Mouse (Mus musculus) liver (tissue): ENCODE results near the gene Gimap8.
"Not testable (repeated sequence)": the region's sequence is repeated elsewhere in the genome, so short reads cannot be mapped to it uniquely, and the experiment has no call there.

ENCODE experiments used
- DNase-seq: peaks from one replicate; pipeline ENCODE4 v3.0.0-alpha.2; 2020; ENCODE audit warnings: mixed read lengths

The Gimap8 gene

DNA sequence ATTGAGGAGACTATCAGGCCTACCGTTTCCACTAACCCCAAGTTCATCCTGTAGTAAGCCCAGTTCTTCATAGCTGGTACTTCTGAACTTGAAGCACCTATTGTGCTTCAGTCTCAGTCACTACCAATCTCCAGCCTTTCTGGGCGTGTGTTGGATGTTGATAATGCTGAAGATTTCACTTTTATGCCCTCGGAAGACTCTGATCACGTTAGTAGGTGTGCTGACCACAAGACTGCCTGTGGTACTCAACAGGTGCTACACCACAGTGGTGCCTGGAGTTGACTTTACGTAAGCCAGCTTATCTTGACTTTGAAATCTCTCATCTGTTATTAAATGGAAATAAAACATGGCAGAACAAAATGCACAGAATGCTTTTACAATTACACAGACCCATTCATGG is 33.4 kb downstream of the Gimap8 start:
- DNase-seq, result no peak

DNA sequence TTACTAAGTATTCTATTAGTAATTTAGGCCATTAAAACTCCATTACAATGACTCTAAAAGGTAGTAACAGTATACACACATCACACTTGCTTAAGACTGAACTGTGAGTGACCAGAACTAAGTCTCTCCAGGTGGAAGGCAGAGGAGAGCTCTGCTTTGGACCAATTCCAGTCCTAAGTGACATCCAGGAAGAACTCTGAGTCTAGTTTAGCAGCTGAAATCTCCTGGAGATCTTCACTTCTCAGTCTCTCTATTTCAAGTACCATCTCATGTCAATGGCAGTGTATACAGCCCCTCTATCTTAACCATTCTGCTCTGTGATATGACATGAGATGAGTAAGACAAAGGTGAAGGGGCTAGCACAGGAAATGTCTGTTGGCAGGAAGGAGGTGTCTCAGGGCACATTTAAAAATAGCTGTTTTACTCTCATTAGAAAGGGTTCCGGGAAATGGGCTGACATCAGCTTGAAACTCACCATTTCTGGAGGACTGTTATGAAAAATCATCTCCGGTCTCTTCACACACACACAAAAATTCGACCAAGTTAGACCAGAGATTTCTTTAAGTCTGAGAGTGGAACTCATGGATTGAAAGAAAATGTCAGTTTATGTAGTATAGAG is 34.5 kb downstream of the Gimap8 start:
- DNase-seq, result no peak

DNA sequence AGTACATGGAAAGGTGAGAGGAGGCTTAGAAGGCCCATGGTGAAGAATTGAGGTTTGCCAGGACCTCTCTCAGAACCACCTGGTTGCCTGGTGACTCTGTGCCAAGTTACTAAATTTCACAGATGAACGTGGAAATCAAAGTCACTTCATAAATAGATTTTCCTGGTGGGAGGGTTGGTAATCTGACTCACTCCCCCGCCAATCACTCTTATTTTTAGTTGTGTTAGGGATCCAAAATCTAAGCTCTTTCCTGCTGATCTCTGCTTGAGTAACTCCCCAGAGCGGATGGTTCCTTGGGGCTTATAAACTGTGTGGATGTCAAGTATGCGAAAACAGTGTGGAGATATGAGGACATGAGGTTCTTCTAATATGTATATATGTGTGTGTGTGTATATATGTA is 35.2 kb downstream of the Gimap8 start:
- DNase-seq, result no peak

DNA sequence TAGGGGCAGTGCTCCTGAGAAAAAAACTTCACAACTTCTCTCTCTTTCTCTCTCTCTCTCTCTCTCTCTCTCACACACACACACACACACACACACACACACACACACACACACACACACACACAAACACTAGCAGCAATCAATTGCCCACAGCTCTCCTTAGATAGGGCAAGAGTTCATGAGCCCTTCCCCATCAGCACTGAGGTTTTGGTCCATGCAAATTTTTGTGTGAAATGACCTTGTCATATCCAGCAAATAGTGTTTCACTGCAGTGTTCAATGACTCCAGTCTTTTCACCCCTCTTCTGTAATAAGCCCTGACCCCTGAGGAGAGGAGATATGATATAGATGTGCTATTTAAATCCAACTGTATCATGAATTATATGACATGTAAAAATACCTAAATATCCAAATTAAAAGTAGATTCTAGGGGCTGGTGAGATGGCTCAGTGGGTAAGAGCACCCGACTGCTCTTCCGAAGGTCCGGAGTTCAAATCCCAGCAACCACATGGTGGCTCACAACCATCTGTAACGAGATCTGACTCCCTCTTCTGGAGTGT is 36.3 kb downstream of the Gimap8 start:
- not testable (repeated sequence) for DNase-seq

DNA sequence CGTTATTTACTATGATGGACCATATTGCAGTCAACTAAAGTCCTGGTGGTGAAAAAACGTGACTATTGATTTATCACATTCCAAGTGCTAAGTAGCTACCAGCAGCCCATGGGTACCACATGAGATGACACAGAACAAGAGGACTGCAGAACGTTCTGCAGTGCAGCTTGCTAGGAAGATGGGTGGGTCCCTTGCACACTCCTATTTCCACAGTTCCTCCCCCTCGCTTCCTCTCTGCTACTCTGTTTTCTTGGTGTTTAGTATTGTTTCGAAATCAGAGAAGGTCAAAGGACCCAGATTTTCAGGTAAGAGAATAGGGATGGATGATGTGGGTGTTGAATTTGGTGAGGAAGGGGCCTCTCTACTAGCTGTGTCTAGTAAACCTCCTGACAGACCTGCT is 37.3 kb downstream of the Gimap8 start, which contains the start of gene Gimap4:
Gene Gimap4 (plus strand): TSS at position 231 of the 400 bp plus-strand sequence.
- no peak for DNase-seq

DNA sequence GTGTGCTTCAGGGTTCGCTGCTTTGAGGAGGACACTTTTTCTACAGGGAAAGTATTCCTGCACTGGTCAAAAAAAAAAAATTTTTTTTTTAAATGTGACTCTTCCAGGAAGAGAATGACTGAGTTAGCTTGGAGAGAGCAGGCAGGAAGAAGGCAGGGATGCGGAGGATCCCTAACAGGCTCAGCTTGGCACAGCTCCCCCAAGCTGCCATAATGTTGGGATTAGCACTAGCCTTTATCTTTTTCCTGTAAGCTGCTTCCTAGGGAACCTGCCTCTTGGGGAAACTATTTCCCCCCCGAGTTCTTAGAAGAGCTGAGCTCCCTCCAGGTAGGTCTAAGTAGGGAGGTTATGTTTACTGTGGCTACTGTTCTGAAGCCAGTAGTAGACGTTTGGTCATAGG is 37.8 kb downstream of the Gimap8 start:
- no peak for DNase-seq

DNA sequence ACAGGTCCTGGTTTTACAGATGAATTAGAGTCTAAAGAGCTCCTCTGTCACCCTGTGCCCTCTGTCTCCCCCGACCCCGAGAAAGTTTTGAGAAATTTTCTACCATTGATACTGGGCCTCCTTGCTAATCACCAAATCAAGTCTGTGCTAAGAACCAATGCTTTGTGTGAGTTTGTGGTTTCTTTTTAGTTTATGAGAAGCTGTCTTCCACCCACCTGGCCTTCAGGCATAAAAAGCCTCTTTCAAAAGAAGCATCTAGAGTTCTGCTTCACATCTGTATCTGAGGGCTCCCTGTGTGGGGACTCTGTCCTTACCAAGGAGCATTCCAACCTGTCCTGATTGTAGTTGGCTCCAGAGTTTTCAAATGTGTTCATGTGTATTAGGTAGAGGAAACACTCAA is 38.2 kb downstream of the Gimap8 start:
- no peak for DNase-seq

DNA sequence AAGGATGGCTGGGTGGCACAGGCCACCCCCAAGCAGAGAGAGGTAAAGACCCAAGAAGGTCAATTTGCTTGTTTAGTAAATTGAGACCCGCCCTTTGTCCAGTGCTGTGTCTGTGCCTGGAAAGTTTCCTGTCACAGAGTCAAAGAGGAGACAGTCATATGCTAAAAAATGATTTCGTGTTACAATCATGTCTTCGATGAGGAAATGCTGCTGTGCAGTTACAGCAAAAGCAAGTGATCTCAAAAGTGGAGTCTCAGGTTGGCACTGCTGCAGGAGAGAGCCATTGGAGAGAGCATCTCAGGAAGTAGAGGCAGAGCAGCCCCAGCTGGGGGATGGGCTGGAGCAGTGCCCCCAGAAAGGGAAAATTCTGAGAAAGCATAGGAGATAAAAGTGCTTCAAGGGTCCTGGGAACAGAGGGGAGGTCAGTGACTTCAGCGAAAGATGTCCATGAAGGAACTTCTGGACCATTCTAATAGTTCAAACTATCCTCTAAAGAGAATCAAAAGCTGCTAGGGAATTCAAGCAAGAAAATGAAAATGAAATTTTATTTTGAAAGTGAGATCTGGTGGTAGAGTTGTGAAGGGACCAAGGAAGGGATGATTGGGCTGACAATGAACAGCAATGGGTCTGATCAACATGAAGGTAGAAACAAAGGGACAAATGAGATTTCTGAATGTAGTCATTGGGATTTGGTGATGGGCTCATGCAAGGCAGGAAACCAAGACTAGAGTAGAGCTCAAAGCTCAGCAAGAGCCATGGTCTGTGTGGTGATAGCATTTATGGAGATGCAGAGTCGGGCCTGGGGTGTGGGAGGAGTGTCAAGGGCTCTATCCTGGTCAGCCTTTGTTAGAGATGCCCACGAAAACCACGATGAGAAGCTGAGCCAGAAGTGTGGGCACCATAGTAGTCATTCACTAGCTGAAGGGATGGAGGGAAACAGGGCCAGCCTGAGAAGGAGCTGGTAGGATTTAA is 38.9 kb downstream of the Gimap8 start:
- no peak for DNase-seq

DNA sequence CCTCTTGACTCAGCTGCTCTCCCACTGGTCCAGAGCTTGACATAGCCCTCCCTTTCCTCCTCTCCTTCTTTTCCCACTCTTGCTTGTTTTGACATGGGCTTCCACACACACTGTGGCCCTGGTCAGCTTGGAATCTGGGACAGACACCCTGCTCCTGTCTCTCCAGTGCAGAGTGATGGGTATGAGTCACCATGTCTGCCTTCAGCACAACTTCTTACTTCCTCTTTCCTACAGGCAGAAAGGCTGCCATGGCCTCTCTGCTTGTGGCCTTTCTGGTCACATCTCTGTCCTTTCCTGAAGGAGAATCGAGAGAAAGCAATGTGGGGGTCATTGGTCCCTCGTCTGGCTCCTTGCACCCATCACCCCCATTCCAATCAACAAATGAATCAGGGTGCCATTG is 40.0 kb downstream of the Gimap8 start:
- no peak for DNase-seq

DNA sequence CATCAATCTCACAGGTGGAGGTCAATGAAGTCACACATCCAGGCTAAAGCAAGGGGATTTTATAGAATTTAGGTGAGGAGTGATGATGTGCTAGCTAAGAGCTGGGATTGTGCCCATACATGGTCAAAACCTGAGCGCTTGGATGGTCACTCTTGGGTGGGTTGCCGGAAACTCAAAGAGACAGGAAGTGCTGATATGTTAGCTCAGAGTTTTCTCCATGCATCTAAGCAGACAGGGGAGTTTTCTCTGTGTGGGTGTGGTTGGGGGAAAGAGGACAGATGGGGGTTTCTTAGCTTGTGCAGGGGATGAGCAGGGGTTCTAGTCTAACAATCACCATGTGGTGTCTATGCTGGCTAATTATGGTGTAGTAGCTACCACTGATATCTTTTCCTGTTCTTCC is 42.3 kb downstream of the Gimap8 start:
- DNase-seq, result no peak

DNA sequence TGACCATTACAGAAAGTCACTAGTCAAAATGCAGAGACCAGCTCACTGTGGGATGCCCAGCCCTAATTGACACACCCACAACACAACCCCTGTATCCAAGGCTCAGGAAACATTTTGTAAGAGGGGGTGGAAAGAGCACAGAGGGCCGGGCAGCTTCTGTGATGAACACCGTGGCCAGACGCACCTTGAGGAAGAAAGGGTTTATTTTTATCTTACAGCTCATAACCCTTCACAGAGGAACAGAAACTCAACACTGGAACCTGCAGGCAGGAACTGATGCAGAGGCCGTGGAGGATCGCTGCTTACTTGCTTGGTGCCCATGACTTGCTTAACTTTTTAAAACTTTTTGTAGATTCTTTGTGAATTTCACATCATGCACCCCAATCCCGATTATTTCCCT is 45.9 kb downstream of the Gimap8 start:
- DNase-seq, result no peak

DNA sequence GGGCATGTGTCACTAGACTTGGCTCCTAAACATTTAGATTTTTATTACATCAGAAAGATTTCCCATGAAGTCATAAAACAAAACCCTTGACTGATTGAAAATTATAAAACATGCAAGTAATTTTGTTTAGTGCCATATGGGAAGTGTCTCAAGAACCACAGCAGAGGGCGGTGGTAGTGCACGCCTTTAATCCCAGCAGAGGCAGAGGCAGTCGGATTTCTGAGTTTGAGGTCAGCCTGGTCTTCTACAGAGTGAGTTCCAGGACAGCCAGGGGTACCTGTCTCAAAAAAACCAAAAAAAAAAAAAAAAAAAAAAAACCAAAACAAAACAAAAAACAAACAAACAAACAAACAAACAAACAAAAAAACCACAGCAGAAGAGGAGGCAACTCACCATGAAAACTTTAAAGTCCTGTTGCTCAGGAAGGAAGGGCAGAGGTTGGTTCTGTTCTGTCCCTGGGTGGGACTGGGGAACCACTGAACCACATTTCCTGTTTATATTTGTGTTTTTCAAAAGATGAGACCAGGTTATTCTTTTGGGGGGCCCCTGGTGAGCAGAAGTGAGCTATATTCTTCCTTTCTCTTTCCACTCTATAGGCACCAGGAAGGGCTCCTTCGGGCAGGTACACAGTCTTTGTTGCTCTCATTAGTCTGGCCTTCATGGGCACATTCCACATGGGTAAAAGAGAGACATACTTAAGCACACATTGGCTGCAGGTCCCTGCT is 50.0 kb downstream of the Gimap8 start:
- no peak for DNase-seq

DNA sequence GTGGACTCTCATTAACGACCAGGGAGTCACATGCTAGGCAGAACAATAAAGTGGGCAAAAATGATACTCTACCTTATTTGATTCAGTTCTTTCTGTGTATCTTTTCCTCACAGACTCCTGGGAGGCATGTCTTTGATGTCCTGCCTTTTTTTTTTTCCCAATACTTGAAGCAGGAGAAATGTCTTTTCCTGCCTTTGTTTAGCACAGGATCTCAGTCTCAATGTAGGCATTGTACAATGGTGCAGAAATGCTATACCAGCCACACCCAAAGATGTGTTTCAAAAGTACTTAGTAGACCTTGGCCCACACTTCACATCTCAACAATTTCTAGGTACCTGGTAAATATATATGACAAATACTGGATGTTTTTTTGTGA is 50.5 kb downstream of the Gimap8 start:
- no peak for DNase-seq

DNA sequence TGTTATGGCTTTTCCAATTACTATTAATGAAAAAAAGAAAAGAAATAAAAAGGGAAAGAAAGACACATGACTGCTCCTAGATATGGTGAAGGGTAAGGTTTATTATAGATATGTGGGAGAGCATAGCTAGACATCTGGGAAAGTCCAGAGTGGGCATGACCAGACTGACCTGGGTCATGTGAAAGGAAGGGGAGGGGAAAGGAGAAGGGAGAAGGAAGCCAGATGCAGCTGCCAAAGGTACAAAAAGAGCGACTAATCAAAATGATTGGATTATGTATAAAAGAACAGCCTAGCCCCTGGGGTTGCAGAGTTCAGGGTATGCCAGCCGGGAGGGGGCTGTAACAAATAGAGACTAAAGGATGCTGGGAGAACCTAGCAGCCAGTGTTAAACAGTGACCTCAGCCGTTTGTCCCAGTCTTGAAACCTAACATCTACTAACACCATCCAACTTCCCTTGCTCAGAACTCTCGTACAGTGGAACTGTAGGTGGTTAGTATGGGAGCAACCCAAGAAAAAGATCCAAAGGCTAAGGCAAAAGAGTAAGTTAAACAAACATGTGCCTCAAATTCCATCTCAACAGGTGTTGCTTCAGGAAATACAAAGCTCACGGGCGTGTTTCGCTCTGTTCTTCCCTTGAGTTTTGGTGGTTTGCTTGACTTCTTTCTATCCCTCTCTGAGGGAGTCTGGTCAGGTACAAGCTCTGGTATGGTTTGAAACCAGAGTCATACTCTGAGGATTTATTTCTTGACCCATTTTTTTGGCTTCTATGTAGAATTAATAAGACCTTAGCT is 51.2 kb downstream of the Gimap8 start:
- no peak for DNase-seq

DNA sequence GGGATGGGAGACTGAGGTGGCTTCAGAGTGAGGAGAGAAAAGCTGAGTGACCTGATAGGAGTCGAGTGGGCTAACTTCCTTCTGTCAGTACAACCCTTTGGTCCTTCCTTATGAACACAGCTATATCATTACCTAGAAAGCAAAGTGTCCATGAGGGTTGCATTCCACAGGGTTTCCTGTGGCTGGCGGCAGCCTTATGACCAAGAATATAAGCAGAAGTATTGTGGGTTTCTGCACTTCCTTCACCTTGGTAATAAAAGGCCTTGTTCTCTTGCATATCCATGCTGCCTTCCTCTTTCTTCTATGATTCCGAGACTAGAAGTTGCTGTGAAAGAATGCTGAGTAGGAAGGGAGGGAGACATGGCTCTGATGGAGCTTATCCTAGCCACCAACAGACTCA is 51.9 kb downstream of the Gimap8 start:
- no peak for DNase-seq

DNA sequence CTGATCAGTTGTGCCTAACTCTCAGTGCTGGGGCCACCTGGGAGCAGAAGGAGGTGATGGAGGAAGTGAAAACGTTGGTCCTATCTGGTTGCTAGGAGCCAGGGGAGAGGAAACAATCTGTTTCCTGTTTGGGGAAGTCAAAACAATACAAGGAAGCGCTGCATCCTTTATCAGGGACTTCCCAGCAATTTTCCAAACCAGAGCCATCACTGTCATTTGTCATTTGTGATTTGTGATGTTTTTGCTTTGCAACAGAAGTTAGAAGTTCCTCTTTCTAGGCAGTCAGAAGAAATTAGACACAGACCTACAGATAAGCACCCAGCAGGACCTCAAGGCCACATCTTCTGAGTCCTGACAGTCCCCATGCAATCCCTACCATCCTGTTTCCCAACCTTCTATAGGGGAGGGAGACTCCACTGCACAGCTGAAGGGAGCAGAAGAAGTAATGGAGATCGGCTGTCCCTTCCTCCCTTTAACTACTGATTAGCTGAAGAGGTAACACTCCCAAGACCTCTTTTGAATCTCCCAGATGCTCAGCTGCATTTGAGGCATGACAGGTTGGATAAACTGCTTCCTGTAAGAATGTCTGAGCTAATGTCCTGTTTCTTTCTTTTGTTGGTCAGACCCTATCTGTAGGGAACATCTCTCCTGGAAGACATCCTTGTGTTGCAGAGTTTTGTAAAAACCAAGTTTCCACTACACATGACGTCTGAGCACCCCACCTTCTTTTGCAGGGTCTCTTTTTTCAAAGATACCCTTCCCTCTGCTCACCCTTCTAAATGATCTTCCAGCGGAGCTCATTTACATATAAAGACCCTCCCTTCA is 53.4 kb downstream of the Gimap8 start:
- no peak for DNase-seq

DNA sequence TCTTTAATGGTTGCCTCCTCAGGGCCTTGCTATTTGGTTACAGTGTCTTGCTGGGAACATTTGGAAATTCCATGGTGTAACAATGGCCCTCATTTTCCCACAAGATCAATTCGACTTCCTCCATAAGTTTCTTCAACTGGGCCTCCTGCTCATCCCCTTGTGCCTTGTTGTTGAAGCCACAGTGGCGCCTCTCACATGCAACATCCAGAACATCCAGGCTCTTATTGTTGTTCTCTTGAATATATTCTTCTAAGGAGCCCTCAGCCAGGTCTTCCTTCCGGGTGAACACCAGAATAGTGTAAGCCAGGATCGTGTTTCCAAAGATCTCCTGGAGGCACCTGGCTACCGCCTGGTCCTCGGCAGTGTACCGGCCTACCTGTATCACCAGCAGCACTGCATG is 55.1 kb downstream of the Gimap8 start:
- no peak for DNase-seq

DNA sequence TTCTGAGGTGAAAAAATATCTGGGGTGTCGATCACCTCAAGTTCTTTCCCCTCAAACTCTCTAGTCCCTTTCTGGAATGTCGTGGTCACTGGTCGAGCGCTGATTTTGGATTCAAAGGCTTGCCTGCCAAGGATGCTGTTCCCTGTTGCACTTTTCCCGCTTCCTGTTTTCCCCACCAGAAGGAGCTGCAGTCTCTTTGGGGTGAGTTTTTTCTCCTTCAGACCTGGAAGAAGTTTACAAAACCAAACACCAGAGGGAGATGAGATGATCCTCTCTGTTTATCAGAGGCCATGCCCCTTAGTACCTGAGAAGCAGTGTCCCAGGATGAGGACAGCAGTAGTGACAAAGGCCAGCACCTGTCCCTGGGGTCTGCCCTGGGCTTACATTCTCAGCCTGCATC is 55.6 kb downstream of the Gimap8 start:
- DNase-seq, result no peak

DNA sequence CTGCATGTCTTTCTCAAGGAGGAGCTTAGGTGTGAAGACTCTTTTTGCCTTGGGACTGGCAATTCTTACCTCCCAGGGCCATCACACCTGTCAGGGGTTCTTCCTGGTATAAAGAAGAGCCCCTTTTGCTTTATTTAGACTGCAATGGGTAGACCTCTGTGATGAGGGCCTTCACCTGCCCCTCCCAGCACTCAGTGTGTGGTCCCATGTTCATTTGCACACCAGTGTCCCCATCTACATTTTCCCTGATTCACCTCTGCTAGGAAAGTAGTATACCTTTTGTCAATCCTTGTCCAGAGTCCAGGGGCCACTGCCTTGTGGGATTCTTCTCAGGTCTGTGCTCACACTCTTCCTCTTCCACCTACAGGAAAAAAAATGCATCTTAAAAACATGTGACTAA is 57.1 kb downstream of the Gimap8 start:
- no peak for DNase-seq

DNA sequence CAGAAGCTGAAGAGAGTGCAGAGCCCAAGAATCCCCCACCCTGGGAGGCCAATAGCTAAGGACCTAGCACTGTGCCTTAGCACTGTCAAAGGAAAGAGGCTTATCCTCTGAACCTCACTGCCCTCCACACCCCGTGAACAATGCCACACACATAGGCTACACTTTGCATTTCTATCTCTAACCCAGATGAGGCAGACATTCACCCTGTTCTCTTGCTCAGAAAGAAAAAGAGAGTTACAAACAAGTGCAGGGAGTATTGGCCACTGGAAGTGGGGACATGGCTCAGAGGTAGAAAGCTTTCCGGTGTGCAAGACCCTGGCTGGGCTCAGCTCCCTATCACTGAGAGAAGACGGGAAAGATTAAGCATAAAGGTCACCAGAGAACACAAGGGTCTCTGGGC is 59.1 kb downstream of the Gimap8 start:
- no peak for DNase-seq
